Mouse (Mus musculus) G1E (cell line): Measurements from ENCODE around the gene H2-DMb2.

Source experiments
- CTCF ChIP-seq: IDR thresholded peaks from 2 replicates; pipeline ENCODE4 v1.5.1; 2012; ENCODE audit warnings: low read depth, low read length, inconsistent platforms, mixed read lengths
- GATA2 ChIP-seq: IDR thresholded peaks from 2 replicates; pipeline ENCODE4 v1.6.1; 2012; ENCODE audit warnings: low read depth, low read length, inconsistent platforms, borderline replicate concordance
- TAL1 ChIP-seq: conservative IDR thresholded peaks from 2 replicates; pipeline ENCODE4 v1.6.1; 2012; ENCODE audit warnings: low read depth, low read length, inconsistent platforms, mixed read lengths

DNA sequence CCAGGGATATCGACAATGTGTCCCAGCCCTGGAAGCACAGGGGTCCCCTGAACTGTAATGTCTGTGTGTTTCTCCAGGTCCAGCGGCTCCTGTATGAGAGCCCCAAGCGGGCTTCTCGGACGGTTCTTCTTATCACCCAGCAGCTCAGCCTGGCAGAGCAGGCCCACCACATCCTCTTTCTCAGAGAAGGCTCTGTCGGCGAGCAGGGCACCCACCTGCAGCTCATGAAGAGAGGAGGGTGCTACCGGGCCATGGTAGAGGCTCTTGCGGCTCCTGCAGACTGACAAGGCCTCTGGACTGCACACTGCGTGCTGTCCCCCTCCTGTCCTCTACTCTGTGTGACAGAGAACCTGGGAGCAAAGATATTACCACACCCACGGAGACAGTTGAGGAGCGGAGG lies 53.4 kb downstream of the H2-DMb2 start:
- TF ChIP-seq CTCF (no peak), TAL1 (no peak), GATA2 (no peak)
